Mouse (Mus musculus) heart, embryonic 12.5 days (tissue): ENCODE data around the gene Hsd17b6. TPM values are rescaled to one million over a fixed set of nuclear protein-coding genes. Genes with fewer than 3 reads are reported as not detected.

Experiments used
- ATAC-seq: fragments of 200-750 bp; cut with Nextera tagmentation; 2 replicates; pipeline ENCODE4 v1.8.0; 2017; ENCODE audit warnings: moderate TSS enrichment, moderate library complexity; ENCODE audit not compliant: insufficient number of reproducible peaks, low FRiP score
- H3K27ac ChIP-seq: fragments of 300-500 bp; sonication (generic); 2 replicates; pipeline ENCODE4 v1.5.1; 2016; ENCODE audit warnings: mild to moderate bottlenecking, moderate library complexity; ENCODE audit not compliant: poor library complexity, severe bottlenecking
- H3K27me3 ChIP-seq: fragments of 300-500 bp; sonication (generic); replicated peaks from 2 replicates; pipeline ENCODE4 v1.6.1; 2016; ENCODE audit warnings: mild to moderate bottlenecking, moderate library complexity
- H3K36me3 ChIP-seq: fragments of 300-500 bp; sonication (generic); 2 replicates; pipeline ENCODE4 v1.6.1; 2016; ENCODE audit warnings: mild to moderate bottlenecking, moderate library complexity
- H3K4me1 ChIP-seq: fragments of 300-500 bp; sonication (generic); replicated peaks from 2 replicates; pipeline ENCODE4 v1.6.1; 2016; ENCODE audit warnings: mild to moderate bottlenecking
- H3K4me2 ChIP-seq: fragments of 300-500 bp; sonication (generic); 2 replicates; pipeline ENCODE4 v1.6.1; 2016; ENCODE audit warnings: mild to moderate bottlenecking, moderate library complexity
- H3K4me3 ChIP-seq: fragments of 300-500 bp; sonication (generic); 2 replicates; pipeline ENCODE4 v1.5.1; 2016; ENCODE audit warnings: mild to moderate bottlenecking
- H3K9ac ChIP-seq: fragments of 300-500 bp; sonication (generic); 2 replicates; pipeline ENCODE4 v1.6.1; 2016; ENCODE audit warnings: mild to moderate bottlenecking, moderate library complexity
- H3K9me3 ChIP-seq: fragments of 300-500 bp; sonication (generic); replicated peaks from 2 replicates; pipeline ENCODE4 v1.6.1; 2016; ENCODE audit warnings: mild to moderate bottlenecking, moderate library complexity
- WGBS: fragments of 180-500 bp; shearing (Covaris S2); methylation state at CpG from one replicate; pipeline ENCODE4 v1.1.7; 2016; 5-methylcytosine and 5-hydroxymethylcytosine counted together
- polyA plus RNA-seq: library from polyadenylated mRNA; unstranded; fragments of >200 nt; fragmentation: Nextera tagmentation; extraction: Ambion mirVana; gene quantifications from 2 replicates; pipeline ENCODE4 v1.2.1, GENCODE M21; 2016

The Hsd17b6 gene
- polyA plus RNA-seq, 1 experiment from 2014 or later: not detected

- peak; percentile 74; the same call in 1 of the 2 replicates for ATAC-seq
- Histone ChIP-seq H3K4me3 (no peak overlapping the region), H3K36me3 (no peaks in the 10 kb centered on the region), H3K27ac (no peak overlapping the region), H3K4me2 (no peak overlapping the region), H3K9ac (no peak overlapping the region), H3K27me3 (no peaks in the 10 kb centered on the region), H3K9me3 (no peaks in the 10 kb centered on the region), H3K4me1 (no peaks in the 10 kb centered on the region)
- WGBS: 8% methylated on average over 4 of the region's 4 CpGs
Observed at GRCm38 (mm10) chr10:128008207-128008889, 937 bp upstream of the Hsd17b6 start.

GRCm38 (mm10) chr10:128005479-128005878, 1.9 kb downstream of the Hsd17b6 start:
- 74% methylated on average over 8 of the region's 8 CpGs for WGBS
- Histone ChIP-seq H3K36me3 (no peaks in the 10 kb centered on the region), H3K4me3 (no peak overlapping the region), H3K27ac (no peak overlapping the region), H3K9ac (no peak overlapping the region), H3K9me3 (no peaks in the 10 kb centered on the region), H3K4me1 (no peaks in the 10 kb centered on the region), H3K27me3 (no peaks in the 10 kb centered on the region), H3K4me2 (no peak overlapping the region)
- ATAC-seq: no peak

GRCm38 (mm10) chr10:128004918-128005317, 2.5 kb downstream of the Hsd17b6 start:
- H3K4me2 ChIP-seq: no peak overlapping the region
- H3K27ac ChIP-seq: no peak overlapping the region
- no peak overlapping the region for H3K9ac ChIP-seq
- no peak for ATAC-seq
- no peaks in the 10 kb centered on the region for H3K36me3 ChIP-seq
- WGBS: 77% methylated on average over 10 of the region's 10 CpGs
- H3K4me3 ChIP-seq: no peak overlapping the region
- no peaks in the 10 kb centered on the region for H3K4me1 ChIP-seq
- H3K27me3 ChIP-seq: no peaks in the 10 kb centered on the region
- no peaks in the 10 kb centered on the region for H3K9me3 ChIP-seq

- Histone ChIP-seq H3K4me1 (no peaks in the 10 kb centered on the region), H3K27ac (no peak overlapping the region), H3K4me2 (no peak overlapping the region), H3K9me3 (no peaks in the 10 kb centered on the region), H3K4me3 (no peak overlapping the region), H3K36me3 (no peaks in the 10 kb centered on the region), H3K9ac (no peak overlapping the region), H3K27me3 (no peaks in the 10 kb centered on the region)
- no peak for ATAC-seq
- WGBS: 70% methylated on average over 3 of the region's 3 CpGs
Observed at GRCm38 (mm10) chr10:128003281-128003801, 4.1 kb downstream of the Hsd17b6 start.

GRCm38 (mm10) chr10:127998260-127998659, 9.2 kb downstream of the Hsd17b6 start:
- no peak overlapping the region for H3K4me2 ChIP-seq
- no peaks in the 10 kb centered on the region for H3K27me3 ChIP-seq
- H3K9ac ChIP-seq: no peak overlapping the region
- no peaks in the 10 kb centered on the region for H3K4me1 ChIP-seq
- 97% methylated on average over 1 of the region's 1 CpGs for WGBS
- no peak overlapping the region for H3K4me3 ChIP-seq
- no peak for ATAC-seq
- no peaks in the 10 kb centered on the region for H3K36me3 ChIP-seq
- H3K27ac ChIP-seq: no peak overlapping the region
- no peaks in the 10 kb centered on the region for H3K9me3 ChIP-seq

- no peak overlapping the region for H3K4me3 ChIP-seq
- H3K9ac ChIP-seq: no peak overlapping the region
- no peak overlapping the region for H3K27ac ChIP-seq
- no peak for ATAC-seq
- H3K4me1 ChIP-seq: no peaks in the 10 kb centered on the region
- H3K27me3 ChIP-seq: no peaks in the 10 kb centered on the region
- H3K36me3 ChIP-seq: no peaks in the 10 kb centered on the region
- H3K4me2 ChIP-seq: no peak overlapping the region
- 90% methylated on average over 3 of the region's 3 CpGs for WGBS
- no peaks in the 10 kb centered on the region for H3K9me3 ChIP-seq
Observed at GRCm38 (mm10) chr10:127996690-127997089, 10.7 kb downstream of the Hsd17b6 start.

GRCm38 (mm10) chr10:127985601-127986000, 21.8 kb downstream of the Hsd17b6 start:
- ATAC-seq: no peak
- 73% methylated on average over 8 of the region's 8 CpGs for WGBS
- Histone ChIP-seq H3K4me3 (no peak overlapping the region), H3K4me1 (no peaks in the 10 kb centered on the region), H3K9ac (no peak overlapping the region), H3K27ac (no peak overlapping the region), H3K9me3 (0 out of 2 replicates have a peak, but pooled peaks cover 3% of the 10 kb centered on the region), H3K4me2 (no peak overlapping the region), H3K36me3 (no peaks in the 10 kb centered on the region), H3K27me3 (no peaks in the 10 kb centered on the region)

- 72% methylated on average over 5 of the region's 5 CpGs for WGBS
- Histone ChIP-seq H3K9me3 (0 out of 2 replicates have a peak, but pooled peaks cover 3% of the 10 kb centered on the region), H3K36me3 (no peaks in the 10 kb centered on the region), H3K27me3 (no peaks in the 10 kb centered on the region), H3K9ac (no peak overlapping the region), H3K4me2 (no peak overlapping the region), H3K27ac (no peak overlapping the region), H3K4me1 (no peaks in the 10 kb centered on the region), H3K4me3 (no peak overlapping the region)
- ATAC-seq: no peak
Observed at GRCm38 (mm10) chr10:127984650-127985049, 22.8 kb downstream of the Hsd17b6 start.

GRCm38 (mm10) chr10:127975503-127975902, 31.9 kb downstream of the Hsd17b6 start:
- Histone ChIP-seq H3K4me3 (no peak overlapping the region), H3K36me3 (no peaks in the 10 kb centered on the region), H3K9me3 (no peaks in the 10 kb centered on the region; the same call in 1 of the 2 replicates), H3K4me1 (no peaks in the 10 kb centered on the region), H3K4me2 (no peak overlapping the region), H3K9ac (no peak overlapping the region), H3K27me3 (no peaks in the 10 kb centered on the region), H3K27ac (no peak overlapping the region)
- WGBS: 26% methylated on average over 1 of the region's 1 CpGs
- no peak for ATAC-seq

GRCm38 (mm10) chr10:127974062-127974461, 33.3 kb downstream of the Hsd17b6 start:
- no peak overlapping the region for H3K9ac ChIP-seq
- WGBS: 75% methylated on average over 3 of the region's 3 CpGs
- H3K4me2 ChIP-seq: no peak overlapping the region
- ATAC-seq: no peak
- no peak overlapping the region for H3K4me3 ChIP-seq
- no peaks in the 10 kb centered on the region; the same call in 1 of the 2 replicates for H3K9me3 ChIP-seq
- H3K4me1 ChIP-seq: no peaks in the 10 kb centered on the region
- no peaks in the 10 kb centered on the region for H3K36me3 ChIP-seq
- H3K27me3 ChIP-seq: no peaks in the 10 kb centered on the region
- H3K27ac ChIP-seq: no peak overlapping the region

GRCm38 (mm10) chr10:127971135-127971534, 36.3 kb downstream of the Hsd17b6 start:
- H3K27ac ChIP-seq: no peak overlapping the region
- 64% methylated on average over 3 of the region's 3 CpGs for WGBS

More at GRCm38 (mm10) chr10:127971135-127971534, 36.3 kb downstream of the Hsd17b6 start:
- H3K4me3 ChIP-seq: no peak overlapping the region
- ATAC-seq: no peak
- no peak overlapping the region for H3K4me2 ChIP-seq
- H3K36me3 ChIP-seq: no peaks in the 10 kb centered on the region
- no peak overlapping the region for H3K9ac ChIP-seq
- no peaks in the 10 kb centered on the region for H3K4me1 ChIP-seq
- no peaks in the 10 kb centered on the region for H3K27me3 ChIP-seq
- H3K9me3 ChIP-seq: no peaks in the 10 kb centered on the region; the same call in 1 of the 2 replicates
